Mouse (Mus musculus): ENCODE results near the gene Chchd6.

DNA sequence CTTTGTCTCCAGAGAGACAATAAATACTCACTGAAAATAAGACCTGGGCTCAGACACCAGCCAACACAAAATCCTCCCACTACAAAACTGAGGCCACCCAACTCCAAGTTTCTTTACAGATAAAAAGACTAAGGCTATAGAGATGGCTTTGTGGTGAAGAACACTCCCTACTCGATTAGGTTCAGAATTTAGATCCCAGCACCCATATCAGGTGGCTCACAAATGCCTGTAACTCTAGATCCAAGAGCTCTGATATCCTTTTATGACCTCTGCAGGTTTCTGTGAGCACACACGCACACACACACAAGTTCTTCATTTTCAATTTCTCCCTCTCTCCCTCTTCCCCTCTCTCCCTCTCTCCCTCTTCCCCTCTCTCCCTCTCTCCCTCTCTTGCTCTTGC is 34.6 kb downstream of the Chchd6 start:
- no peak for TF ChIP-seq POLR2A (IDR thresholded peaks at IDR 0.05; ENCODE audit: control insufficient read depth in 1 of 2, insufficient read depth in 1 of 2, low read depth in 1 of 2, low read length in 2 of 2, poor library complexity in 1 of 2)
- no peak for TF ChIP-seq USF2 (IDR thresholded peaks at IDR 0.05; ENCODE audit: borderline replicate concordance in 1 of 2, insufficient read depth in 1 of 2, low read depth in 1 of 2, low read length in 2 of 2)

All from MEL (cell line).